Mouse (Mus musculus): ENCODE data around the gene Canx. TPM values are rescaled to one million over a fixed set of nuclear protein-coding genes. Genes with fewer than 3 reads are reported as not detected.

The Canx gene
- polyA plus RNA-seq, 1 experiment from 2014 or later, result 181 TPM

DNA sequence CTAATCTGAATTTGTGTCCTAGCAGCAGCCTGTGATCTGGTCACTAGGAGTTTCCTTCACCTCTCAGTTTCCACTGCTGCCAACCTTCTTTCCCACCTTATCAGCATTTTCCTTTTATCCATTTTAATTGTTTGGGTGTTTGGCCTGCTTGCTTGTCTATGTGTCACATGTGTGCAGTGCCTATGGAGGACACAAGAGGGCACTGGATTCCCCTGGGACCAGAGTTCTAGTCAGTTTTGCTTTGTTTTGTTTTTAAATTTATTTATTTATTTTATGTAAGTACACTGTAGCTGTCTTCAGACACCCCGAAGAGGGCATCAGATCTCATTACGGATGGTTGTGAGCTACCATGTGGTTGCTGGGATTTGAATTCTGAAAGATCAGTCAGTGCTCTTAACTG, 56.3 kb downstream of the Canx start:
- H3K9ac ChIP-seq (ENCODE audit: low read length), result no peak overlapping the region
- peaks cover 19% of the 10 kb centered on the region; the same call in 1 of the 2 replicates for H3K36me3 ChIP-seq (ENCODE audit: control insufficient read depth, insufficient read depth, low read length)
- ATAC-seq (ENCODE audit: low FRiP score, low TSS enrichment) (no peak), DNase-seq (ENCODE audit: low spot score) (peak; percentile 43)
- 69% methylated on average over 2 of the region's 2 CpGs for WGBS
- no peaks in the 10 kb centered on the region for H3K4me1 ChIP-seq (replicated peaks; ENCODE audit: control insufficient read depth, insufficient read depth)
- H3K9me3 ChIP-seq (ENCODE audit: control insufficient read depth, low read length), result no peaks in the 10 kb centered on the region
- TF ChIP-seq EP300 (optimal IDR thresholded peaks at IDR 0.05), result no peak
- peak; percentile 72 for TF ChIP-seq CTCF (IDR thresholded peaks at IDR 0.05; ENCODE audit: low read depth)
- no peak overlapping the region for H3K4me2 ChIP-seq (replicated peaks; ENCODE audit: low read depth)
- no peak overlapping the region for H3K27ac ChIP-seq (replicated peaks)
- H3K4me3 ChIP-seq (ENCODE audit: low read depth, low read length), result no peak overlapping the region
- H3K27me3 ChIP-seq (ENCODE audit: control insufficient read depth, insufficient read depth, low read length), result no peaks in the 10 kb centered on the region

DNA sequence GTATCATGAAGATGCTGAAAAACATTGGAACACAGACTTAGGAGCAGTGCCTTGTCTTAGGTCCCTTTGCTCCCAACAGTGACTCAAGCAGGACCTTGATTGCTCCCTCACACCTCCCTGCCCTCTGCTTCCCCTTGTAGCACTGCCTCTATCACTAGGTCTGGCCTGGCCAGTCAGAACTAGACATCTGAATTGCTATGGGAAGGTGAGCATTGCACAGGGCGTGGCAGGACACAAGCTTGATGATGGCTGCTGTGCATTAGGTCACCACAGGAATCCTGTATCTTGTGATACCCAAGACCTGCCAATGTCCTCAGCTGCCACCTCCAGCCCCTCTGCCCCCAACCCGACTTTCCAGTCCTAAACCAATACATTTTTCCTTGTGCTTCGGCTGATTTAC, 58.5 kb downstream of the Canx start:
- H3K27me3 ChIP-seq (ENCODE audit: control insufficient read depth, insufficient read depth, low read length), result no peaks in the 10 kb centered on the region
- H3K4me3 ChIP-seq (ENCODE audit: low read depth, low read length), result no peak overlapping the region
- H3K9me3 ChIP-seq (ENCODE audit: control insufficient read depth, low read length), result no peaks in the 10 kb centered on the region
- DNase-seq (ENCODE audit: low spot score) (no peak), ATAC-seq (ENCODE audit: low FRiP score, low TSS enrichment) (0 out of 2 replicates have a peak, but pooled peaks have one; percentile 36)
- H3K9ac ChIP-seq (ENCODE audit: low read length), result no peak overlapping the region
- H3K36me3 ChIP-seq (ENCODE audit: control insufficient read depth, insufficient read depth, low read length), result peaks cover 32% of the 10 kb centered on the region
- H3K4me1 ChIP-seq (replicated peaks; ENCODE audit: control insufficient read depth, insufficient read depth), result no peaks in the 10 kb centered on the region
- WGBS, result 91% methylated on average over 3 of the region's 3 CpGs
- H3K27ac ChIP-seq (replicated peaks), result no peak overlapping the region
- TF ChIP-seq EP300 (optimal IDR thresholded peaks at IDR 0.05) (no peak), CTCF (IDR thresholded peaks at IDR 0.05; ENCODE audit: low read depth) (no peak)
- H3K4me2 ChIP-seq (replicated peaks; ENCODE audit: low read depth), result no peak overlapping the region

DNA sequence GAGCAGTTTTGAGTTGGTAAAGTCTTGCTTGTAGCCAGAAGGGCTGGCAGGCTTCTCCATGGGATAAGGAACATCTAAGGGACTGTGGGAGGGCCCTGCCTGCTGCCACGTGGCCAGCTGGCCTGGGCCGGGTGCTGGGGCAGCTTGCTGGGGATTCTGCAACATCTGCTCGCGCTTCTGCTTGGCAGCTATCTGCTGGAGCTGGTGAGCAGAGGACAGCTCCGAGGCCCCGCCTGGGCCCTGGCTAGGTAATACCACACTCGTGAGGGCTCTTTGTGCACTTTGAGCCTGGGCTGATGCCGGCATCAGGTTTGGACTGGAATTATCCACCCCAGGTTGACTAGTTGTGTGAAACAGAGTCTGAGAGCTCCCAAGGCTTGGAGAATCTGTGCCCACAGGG, 59.5 kb downstream of the Canx start:
- Histone ChIP-seq H3K36me3 (ENCODE audit: control insufficient read depth, insufficient read depth, low read length) (peaks cover 39% of the 10 kb centered on the region), H3K9ac (ENCODE audit: low read length) (no peak overlapping the region), H3K9me3 (ENCODE audit: control insufficient read depth, low read length) (no peaks in the 10 kb centered on the region), H3K27ac (replicated peaks) (no peak overlapping the region), H3K4me3 (ENCODE audit: low read depth, low read length) (no peak overlapping the region), H3K4me1 (replicated peaks; ENCODE audit: control insufficient read depth, insufficient read depth) (no peaks in the 10 kb centered on the region), H3K27me3 (ENCODE audit: control insufficient read depth, insufficient read depth, low read length) (no peaks in the 10 kb centered on the region), H3K4me2 (replicated peaks; ENCODE audit: low read depth) (no peak overlapping the region)
- ATAC-seq (ENCODE audit: low FRiP score, low TSS enrichment) (no peak), DNase-seq (ENCODE audit: low spot score) (no peak)
- no peak for TF ChIP-seq EP300 (optimal IDR thresholded peaks at IDR 0.05)
- 76% methylated on average over 8 of the region's 8 CpGs for WGBS

DNA sequence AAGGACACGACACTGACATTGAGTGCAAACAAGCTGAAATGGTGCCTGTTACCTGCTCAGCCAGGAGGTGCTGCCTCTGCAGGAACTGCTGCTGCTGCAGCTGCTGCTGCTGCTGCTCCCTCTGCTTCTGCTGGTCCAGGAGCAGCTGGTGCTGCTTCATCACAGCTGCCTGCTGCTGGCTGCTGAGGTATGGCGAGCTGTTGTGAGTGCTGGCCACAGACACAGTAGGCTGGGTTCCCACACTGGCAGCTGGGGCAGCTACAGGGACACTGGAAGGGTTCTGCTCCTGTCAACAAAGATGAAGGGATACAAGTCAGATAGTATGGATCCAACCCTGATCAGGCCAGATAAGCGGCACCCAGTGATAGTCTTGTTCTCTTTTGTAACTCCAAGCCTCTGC, 62.3 kb downstream of the Canx start:
- ATAC-seq (ENCODE audit: low FRiP score, low TSS enrichment) (no peak), DNase-seq (ENCODE audit: low spot score) (no peak)
- Histone ChIP-seq H3K27ac (replicated peaks) (no peak overlapping the region), H3K4me3 (ENCODE audit: low read depth, low read length) (no peak overlapping the region), H3K9me3 (ENCODE audit: control insufficient read depth, low read length) (no peaks in the 10 kb centered on the region), H3K36me3 (ENCODE audit: control insufficient read depth, insufficient read depth, low read length) (peaks cover 50% of the 10 kb centered on the region), H3K27me3 (ENCODE audit: control insufficient read depth, insufficient read depth, low read length) (no peaks in the 10 kb centered on the region), H3K9ac (ENCODE audit: low read length) (no peak overlapping the region), H3K4me1 (replicated peaks; ENCODE audit: control insufficient read depth, insufficient read depth) (no peaks in the 10 kb centered on the region), H3K4me2 (replicated peaks; ENCODE audit: low read depth) (no peak overlapping the region)
- TF ChIP-seq CTCF (IDR thresholded peaks at IDR 0.05; ENCODE audit: low read depth), result no peak
- TF ChIP-seq EP300 (optimal IDR thresholded peaks at IDR 0.05), result no peak
- WGBS, result 92% methylated on average over 3 of the region's 3 CpGs

DNA sequence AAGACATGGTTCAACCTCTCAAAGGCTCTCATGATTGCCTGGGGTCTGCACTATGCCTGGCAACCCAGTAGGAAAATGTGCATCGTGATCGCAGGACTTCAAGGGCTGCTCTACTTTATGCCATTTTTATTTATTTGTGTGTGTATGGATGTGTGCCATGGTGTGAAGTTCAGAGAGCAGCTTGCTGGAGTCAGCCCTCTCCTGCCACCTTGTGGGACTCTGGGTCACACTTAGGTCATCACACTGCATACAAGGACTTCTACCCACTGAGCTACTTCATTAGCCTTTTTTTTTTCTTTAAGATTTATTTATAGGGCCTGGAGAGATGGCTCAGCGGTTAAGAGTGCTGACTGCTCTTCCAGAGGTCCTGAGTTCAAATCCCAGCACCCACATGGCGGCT, 63.5 kb downstream of the Canx start:
- H3K9me3 ChIP-seq (ENCODE audit: control insufficient read depth, low read length), result no peaks in the 10 kb centered on the region
- no peak overlapping the region for H3K4me3 ChIP-seq (ENCODE audit: low read depth, low read length)
- no peaks in the 10 kb centered on the region for H3K27me3 ChIP-seq (ENCODE audit: control insufficient read depth, insufficient read depth, low read length)
- 87% methylated on average over 4 of the region's 4 CpGs for WGBS
- ATAC-seq (ENCODE audit: low FRiP score, low TSS enrichment), result no peak
- peaks cover 56% of the 10 kb centered on the region for H3K36me3 ChIP-seq (ENCODE audit: control insufficient read depth, insufficient read depth, low read length)
- H3K4me2 ChIP-seq (replicated peaks; ENCODE audit: low read depth), result no peak overlapping the region
- TF ChIP-seq EP300 (optimal IDR thresholded peaks at IDR 0.05), result no peak
- peak; percentile 64 for TF ChIP-seq CTCF (IDR thresholded peaks at IDR 0.05; ENCODE audit: low read depth)
- DNase-seq (ENCODE audit: low spot score), result peak; percentile 44
- H3K9ac ChIP-seq (ENCODE audit: low read length), result no peak overlapping the region
- H3K4me1 ChIP-seq (replicated peaks; ENCODE audit: control insufficient read depth, insufficient read depth), result no peaks in the 10 kb centered on the region
- H3K27ac ChIP-seq (replicated peaks), result no peak overlapping the region

DNA sequence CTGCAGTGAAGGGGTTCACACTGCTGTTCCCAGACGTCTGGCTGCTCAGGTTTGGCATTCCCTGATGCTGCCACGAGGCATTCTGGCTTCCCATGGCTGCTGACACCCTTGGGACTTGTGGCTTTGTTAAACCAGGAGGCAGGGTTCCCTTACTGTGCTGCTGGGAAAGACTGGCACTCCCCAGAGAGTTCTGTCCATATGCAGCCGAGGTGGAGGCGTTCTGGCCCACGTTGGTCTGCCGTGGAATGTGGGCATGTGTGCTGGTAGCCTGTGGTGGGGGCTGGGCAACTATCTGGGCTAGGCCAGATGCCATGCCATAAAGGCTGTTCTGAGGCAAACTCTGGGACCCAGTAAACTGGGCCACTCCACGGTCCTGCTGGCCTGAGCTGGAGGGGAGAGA, 67.2 kb downstream of the Canx start:
- TF ChIP-seq CTCF (IDR thresholded peaks at IDR 0.05; ENCODE audit: low read depth), result no peak
- Histone ChIP-seq H3K9me3 (ENCODE audit: control insufficient read depth, low read length) (no peaks in the 10 kb centered on the region), H3K4me3 (ENCODE audit: low read depth, low read length) (no peak overlapping the region), H3K36me3 (ENCODE audit: control insufficient read depth, insufficient read depth, low read length) (peaks cover 35% of the 10 kb centered on the region), H3K27ac (replicated peaks) (no peak overlapping the region), H3K4me1 (replicated peaks; ENCODE audit: control insufficient read depth, insufficient read depth) (no peaks in the 10 kb centered on the region), H3K9ac (ENCODE audit: low read length) (no peak overlapping the region), H3K4me2 (replicated peaks; ENCODE audit: low read depth) (no peak overlapping the region), H3K27me3 (ENCODE audit: control insufficient read depth, insufficient read depth, low read length) (no peaks in the 10 kb centered on the region)
- DNase-seq (ENCODE audit: low spot score) (no peak), ATAC-seq (ENCODE audit: low FRiP score, low TSS enrichment) (0 out of 2 replicates have a peak, but pooled peaks have one; percentile 11)
- WGBS, result 77% methylated on average over 7 of the region's 7 CpGs

Data from stomach, postnatal 0 days (tissue).